Mouse (Mus musculus): ENCODE results near the gene Gm4631.
"Not testable (repeated sequence)": the region's sequence is repeated elsewhere in the genome, so short reads cannot be mapped to it uniquely, and the experiment has no call there.

- TF ChIP-seq CTCF (conservative IDR thresholded peaks at IDR 0.05; ENCODE audit: insufficient read depth, insufficient read length, low read depth, low read length); POLR2A (IDR thresholded peaks at IDR 0.05; ENCODE audit: low read depth, low read length): not testable (repeated sequence)
These were observed at the start of gene Gm4631 for GRCm38 (mm10) chr2:175338097-175338496.

Data from kidney, adult 2 months (tissue).